Mouse (Mus musculus): ENCODE measurements around the gene Prkcb. TPM values are rescaled to one million over a fixed set of nuclear protein-coding genes. Genes with fewer than 3 reads are reported as not detected.

Prkcb gene
- total RNA-seq, 2 experiments from 2014 or later: 17.5 to 26.8 TPM

DNA sequence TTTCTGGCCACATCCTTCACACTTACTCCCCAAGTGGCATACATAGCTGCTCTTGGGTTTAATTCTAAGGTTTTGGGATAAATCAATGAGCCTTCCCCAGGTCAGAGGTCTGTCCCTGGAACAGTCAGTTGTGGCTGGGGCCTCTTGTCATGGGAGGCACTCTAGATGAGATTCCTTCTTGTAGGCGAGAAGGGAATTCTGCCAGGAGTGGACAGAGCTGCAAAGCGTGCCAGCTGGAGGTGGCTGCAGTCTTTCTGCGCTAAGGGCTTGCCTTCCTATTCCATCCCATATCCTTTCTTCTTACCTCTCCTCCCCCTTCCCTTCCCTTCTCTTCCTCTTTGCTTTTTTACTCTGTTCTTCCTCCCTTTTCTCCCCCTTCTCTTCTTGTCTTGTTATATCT lies 28.1 kb downstream of the Prkcb start:
- no peak for ATAC-seq (replicated peaks; ENCODE audit: low FRiP score, poor library complexity, severe bottlenecking)

DNA sequence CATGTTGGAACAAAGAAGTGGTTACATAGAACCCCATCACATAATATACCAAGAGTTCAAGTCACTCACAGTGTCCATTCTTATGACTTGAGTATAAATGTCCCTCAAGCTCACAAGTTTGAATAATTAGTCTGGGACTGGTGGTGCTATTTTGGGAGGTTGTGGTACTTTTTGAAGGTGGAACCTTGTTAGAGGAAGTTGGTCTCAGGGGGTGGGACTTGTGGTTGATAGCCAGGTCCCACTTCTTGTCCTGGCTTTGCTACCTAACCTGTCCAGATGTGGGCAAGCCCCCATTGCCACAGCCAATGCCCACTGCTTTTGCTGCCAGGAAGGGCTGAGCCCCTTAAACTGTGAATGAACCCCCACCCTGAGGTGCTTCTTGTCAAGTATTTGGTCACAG lies 28.9 kb downstream of the Prkcb start:
- no peak for ATAC-seq (replicated peaks; ENCODE audit: low FRiP score, poor library complexity, severe bottlenecking)

DNA sequence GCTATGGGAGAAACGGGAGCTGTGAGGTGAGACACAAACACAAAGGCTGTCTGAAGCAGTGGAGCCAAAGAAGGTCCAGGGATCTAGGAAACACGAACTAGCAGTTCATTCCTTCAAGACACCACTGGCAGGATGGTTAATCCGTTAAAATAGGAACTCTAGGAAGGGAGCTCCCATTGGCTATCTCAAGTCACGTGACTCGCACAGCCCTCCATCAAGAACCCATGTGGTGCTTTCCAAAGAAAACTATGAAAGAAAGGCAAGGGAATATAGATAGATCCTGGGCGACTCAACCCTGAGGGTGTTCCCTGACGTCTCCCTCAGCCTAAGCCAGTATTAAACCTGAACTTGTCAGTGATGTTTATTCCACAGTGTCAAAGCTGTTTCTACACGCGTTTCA lies 31.0 kb downstream of the Prkcb start:
- ATAC-seq (replicated peaks; ENCODE audit: low FRiP score, poor library complexity, severe bottlenecking): no peak

DNA sequence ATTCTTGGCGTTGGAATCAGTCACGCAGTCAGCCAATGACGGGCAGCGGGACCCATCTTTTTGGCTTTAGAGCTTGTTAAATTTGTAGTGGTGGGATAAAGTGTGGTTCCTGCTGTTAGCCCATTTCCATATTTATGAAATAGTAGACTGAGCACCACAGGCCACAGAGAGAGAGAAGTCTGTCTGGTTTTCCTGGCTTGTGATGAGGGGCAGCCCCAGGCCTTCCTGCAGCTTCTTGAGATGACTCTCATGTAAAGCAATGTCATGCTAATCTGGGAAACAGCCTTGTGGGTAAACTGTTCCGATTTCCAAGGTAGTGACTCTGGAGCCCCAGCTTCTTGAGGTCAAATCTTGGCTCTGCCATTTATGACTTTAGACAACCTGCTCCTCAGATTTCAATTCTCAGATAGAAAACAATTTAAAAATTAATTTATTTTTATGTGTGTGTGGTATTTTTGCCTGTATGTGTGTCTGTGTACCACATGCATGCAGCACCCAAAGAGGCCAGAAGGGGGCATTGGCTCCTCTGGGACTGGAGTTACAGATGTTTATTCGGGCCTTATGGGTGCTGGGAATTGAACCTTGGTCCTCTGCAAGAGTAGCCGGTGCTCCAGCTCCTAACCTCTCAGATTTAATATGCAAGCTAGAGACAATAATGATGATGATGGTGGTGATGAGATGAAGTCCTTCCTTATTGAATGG lies 32.4 kb downstream of the Prkcb start:
- ATAC-seq (replicated peaks; ENCODE audit: low FRiP score, poor library complexity, severe bottlenecking): no peak

DNA sequence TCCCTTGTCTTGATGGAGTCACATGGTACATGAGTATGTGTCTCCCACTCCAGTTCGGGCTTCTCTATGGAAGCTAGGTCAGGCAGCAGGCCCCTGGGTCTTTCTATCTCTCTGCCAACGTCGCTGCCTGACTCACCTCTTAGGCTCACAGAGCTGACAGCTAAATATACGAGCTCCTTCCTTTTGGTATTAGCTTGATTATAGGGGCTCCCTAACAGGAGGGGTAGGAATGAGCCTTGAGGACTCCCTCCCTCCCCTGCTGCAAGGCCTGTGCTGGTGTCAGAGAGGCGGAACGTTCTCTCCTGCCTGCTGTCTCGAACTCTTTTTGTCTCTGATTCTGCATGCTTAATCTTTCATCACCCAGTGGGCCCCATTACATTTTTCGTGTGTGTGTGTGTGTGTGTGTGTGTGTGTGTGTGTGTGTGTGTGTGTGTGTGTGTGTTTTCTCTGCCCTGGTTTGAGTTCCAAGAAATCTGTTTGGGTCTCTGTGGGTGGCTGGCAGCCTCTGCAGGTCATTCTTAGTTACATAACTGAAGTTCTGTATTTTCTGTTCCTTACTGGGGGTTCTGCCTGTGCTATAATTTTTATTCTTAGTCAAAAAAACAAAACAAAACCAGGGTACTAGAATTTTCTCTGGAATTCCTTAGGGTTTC lies 33.6 kb downstream of the Prkcb start:
- no peak for ATAC-seq (replicated peaks; ENCODE audit: low FRiP score, poor library complexity, severe bottlenecking)

DNA sequence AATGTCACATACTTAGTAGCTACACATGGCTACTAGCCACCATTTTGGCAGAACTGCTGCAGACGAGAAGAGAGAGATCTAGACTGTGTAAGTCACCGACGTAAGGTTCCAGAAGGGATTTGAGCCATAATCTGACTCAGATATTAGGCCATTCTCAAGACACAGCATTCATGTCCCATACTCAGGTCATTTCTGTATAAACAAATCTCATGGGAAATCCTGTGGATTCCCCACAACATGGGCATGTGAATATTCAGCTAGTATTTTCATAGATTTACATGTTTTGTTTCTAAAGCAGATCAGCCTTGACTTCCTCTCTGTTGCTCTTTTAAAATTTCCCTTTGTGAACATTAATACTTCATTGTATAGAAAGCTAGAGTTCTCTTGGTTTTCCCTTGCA lies 39.4 kb downstream of the Prkcb start:
- ATAC-seq (replicated peaks; ENCODE audit: low FRiP score, poor library complexity, severe bottlenecking): no peak

DNA sequence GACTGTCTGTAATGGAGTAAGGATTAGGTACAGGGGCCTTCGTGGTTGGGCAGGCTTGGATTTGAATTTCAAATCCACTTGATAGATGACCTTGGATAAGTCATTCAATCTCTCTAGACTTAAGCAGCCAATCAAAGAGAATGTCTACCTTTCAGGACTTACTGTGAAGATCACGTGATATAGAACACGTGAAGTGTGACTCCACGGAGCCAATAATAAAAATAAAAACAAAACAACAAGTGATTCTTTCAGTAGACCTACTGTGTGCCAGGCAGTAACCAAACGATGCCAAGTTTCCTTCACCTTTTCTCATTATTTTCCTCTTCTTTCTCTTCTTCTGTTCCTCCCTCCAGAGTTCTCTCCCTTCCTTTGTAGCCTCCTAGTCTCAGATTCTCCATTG lies 39.9 kb downstream of the Prkcb start:
- no peak for ATAC-seq (replicated peaks; ENCODE audit: low FRiP score, poor library complexity, severe bottlenecking)

DNA sequence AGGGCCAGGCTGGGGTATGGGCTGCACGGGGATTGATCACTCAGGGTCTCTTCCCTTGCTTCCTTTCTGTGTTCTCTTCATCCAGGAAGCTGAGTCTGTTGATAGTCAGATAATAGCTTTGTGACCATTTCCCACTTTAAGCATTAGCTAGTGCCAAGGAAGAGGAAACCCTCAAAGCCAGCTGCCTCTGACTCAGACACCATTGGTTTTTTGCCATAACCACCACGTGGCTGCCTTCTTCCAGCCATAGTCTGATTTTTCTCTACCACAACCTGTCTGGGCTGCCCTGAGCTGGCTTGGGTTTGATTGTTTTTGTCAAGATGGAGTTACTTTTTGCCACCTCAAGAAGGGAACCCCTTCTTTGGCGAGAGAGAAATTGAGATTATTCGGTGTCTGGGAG lies 41.0 kb downstream of the Prkcb start:
- ATAC-seq (replicated peaks; ENCODE audit: low FRiP score, poor library complexity, severe bottlenecking): no peak

DNA sequence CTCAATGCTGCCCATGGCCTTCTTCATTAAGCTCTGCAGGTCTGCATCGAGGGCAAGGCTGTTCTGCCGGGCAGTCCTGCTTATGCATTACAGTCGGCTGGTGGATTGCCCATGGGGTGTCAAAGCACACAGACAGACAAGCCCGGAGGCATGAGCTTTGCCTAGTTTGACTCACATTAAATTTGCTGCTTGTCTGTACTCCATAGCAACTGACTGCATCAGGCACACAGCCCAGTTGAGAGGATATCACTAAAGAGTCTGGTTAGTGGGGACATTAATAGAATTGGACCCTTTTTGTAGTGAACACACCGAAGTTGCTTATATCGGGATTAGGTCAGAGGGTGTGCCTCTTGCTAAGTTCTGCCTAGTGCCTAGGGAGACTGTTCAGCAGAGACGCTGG lies 45.1 kb downstream of the Prkcb start:
- ATAC-seq (replicated peaks; ENCODE audit: low FRiP score, poor library complexity, severe bottlenecking): no peak

DNA sequence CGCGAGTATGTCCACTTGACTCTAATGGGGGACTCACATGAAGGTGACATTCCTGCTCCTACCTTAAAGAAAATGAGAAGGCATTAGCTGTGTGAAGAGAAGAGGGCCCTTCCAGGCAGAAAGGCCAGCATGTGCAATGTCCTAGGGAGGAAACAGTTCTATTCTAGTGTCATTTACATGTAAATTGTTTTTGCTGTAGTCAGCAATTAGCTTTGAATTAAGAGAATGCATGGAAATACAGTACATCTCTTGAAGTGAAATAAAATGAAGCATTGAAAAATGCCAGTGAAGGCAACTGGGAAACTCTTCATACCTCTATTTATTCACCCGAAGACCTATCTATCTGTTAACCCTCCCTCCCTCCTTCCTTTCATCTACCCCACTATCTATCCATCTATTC lies 48.8 kb downstream of the Prkcb start:
- ATAC-seq (replicated peaks; ENCODE audit: low FRiP score, poor library complexity, severe bottlenecking): no peak

DNA sequence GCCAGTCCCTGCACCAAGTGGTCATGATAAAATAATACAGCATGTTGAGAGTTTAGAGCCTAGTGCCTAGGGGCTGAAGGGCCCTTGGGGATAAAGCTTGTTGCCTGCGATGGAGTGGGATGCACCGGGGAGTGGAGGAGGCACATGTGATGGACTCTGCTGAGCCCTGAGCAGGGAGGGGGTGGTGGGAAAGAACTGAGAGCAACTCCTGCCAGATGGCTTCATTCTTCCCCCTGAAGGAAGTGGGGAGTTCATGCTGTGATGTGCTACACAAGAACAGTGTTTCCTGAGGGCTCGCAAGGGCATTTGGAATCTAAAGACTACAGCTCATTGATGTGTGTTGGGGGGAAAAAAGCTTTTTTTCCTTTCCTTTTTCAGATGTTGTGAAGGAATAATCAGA lies 49.5 kb downstream of the Prkcb start:
- no peak for ATAC-seq (replicated peaks; ENCODE audit: low FRiP score, poor library complexity, severe bottlenecking)

DNA sequence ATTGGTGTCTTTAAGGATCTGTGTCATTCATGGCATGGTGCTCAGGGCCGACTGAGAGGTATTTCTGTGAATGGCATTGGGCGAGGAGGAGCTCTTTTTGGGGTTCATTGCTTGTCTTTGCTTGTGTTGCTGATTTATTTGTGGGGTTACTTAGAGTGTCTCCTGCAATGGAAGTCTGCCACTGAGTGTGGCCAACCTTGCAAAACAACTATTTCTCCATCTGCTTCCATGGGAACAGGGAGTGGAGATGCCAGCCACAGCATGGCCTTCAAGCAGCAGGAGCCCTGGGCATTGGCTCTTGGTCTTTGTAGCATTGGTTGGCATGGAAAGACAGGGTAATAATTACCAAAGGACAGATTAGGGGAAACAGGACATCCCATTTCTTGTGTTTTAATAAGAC lies 50.9 kb downstream of the Prkcb start:
- ATAC-seq (replicated peaks; ENCODE audit: low FRiP score, poor library complexity, severe bottlenecking): no peak

DNA sequence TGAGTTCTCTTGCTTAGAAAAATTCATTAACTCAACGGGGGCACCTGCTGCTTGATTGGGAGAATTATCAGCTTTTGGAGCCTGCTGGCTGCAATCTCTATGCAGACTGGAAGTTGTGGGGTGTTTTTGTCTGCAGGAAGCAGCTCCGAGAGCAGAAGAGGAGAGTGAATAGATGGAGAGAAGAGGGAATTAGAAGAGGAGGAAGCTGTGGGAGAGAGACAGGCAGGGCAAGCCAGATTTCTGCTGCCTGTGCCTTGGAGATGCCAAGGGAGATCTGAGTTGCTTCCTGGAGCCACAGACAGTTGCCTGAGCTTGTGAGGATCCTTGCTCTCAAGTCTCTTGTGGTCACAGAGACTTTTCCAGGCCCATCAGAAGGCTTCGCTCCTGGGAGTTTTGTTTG lies 53.3 kb downstream of the Prkcb start:
- ATAC-seq (replicated peaks; ENCODE audit: low FRiP score, poor library complexity, severe bottlenecking): no peak

DNA sequence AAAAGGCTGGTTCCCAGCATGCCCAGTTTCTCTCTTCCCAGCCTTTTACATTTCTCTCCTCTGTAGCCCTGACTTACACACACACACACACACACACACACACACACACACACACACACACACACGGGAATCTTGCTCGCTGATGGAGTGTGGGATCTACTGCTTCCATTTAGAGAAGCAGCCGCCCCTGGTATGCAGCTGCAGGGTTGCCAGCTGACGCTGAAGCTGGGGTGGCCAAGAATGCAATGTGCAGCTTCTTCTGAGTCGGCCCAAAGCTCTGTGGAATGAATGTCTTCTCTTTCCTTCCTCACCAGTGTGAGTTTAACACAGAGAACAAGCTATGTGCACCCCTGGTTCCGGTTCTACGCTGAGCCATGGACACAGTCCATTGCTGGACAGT lies 56.1 kb downstream of the Prkcb start:
- ATAC-seq (replicated peaks; ENCODE audit: low FRiP score, poor library complexity, severe bottlenecking): no peak

DNA sequence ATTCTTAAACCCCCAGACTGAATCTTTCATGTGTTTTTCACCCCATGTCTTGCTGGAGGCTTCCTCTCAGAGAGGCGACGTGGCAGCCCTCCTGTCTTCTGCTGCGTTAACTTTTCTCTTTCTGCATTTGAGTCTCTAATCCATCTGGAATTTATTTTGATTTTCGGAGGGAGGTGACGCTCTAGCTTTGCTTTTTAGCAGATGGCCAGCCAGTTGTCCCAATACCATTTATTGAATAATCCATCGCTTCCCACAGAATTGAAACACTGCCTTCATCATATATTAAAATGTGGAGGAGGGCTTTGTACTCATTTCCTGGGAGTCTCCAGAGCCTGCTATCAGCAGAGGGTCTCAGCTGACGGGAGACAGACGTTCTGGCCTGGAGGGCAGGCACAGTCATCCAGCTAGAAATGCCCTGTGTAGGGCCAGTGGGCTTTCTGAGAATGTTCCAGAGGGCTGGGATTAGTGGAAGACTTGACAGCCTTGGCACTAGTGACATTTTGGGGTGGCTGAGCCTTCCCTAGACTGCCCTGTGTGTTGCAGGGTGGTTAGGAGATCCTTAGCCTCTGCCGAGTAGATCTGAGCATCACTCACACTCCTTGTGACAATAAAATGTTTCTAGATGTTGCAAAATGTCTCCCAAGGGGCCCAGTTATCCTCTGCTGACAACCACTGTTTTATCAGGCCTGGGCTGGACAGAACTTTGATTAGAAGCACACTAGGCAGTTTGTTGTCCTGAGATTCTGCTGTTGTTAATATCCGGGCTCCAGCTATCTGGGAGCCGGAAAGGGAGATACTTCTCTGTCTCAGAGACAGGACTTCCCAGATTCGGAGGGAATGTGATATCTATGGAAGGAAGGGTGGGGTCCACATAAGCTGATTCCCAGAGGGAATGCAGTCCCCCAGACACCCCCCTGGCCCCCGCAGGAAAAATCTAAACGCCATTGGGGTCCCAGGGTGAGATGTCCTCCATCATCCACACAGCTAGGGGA lies 58.0 kb downstream of the Prkcb start:
- no peak for ATAC-seq (replicated peaks; ENCODE audit: low FRiP score, poor library complexity, severe bottlenecking)

DNA sequence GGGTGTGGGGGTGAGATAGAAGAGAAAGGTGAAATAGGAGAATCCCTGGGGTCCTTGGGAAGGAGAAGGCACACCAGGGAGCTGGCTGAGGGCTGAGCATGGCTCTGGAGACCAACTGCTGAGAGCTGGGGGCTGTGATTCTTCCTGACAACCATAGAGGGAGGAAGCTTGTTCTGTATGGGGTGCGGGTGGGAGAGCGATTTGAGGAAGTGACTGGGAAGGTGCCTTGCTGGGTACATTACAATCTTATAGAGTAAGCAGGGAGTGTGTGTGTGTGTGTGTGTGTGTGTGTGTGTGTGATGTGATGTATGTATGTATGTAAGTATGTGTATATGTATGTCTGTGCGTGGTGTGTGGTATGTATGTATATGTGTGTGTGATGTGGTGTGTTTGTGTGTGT lies 58.9 kb downstream of the Prkcb start:
- no peak for ATAC-seq (replicated peaks; ENCODE audit: low FRiP score, poor library complexity, severe bottlenecking)

DNA sequence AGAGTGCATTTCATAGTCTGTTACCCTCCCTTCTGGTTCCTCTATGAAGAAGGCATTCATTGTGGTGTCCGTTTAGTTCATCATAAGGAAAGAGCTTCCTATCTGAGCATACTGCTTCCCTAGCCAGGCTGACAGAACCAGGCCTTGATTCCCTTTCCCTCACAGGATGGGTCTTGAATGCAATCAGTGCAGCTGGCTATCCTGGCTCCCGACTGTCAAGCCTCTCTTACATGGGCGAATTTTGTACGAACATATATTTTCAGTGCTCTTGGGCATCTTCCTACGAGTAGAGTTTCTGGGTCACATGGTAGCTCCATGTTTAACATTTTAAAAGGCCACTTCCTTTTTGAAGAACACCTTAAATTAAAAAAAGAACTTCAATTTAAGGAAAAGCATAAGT lies 61.4 kb downstream of the Prkcb start:
- ATAC-seq (replicated peaks; ENCODE audit: low FRiP score, poor library complexity, severe bottlenecking): no peak

DNA sequence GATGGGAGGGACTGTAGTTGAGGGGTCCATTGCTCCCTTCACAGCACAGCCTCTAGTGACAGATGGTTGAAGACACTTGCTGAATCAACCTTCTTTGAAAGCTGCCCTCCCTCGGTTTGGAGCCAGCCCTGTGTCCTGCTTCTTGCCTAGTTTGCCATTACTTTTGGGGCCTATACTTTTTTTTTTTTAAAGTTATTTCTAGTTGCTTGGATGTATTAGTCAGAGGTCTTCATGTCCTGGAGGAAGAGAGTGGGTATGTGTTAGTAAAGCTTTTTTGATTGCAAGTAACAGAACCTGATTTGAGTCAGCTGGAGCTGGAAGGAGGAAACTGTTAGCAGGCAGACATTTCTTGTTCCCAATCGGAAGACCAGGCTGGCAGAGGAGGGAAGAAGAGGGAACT lies 62.2 kb downstream of the Prkcb start:
- no peak for ATAC-seq (replicated peaks; ENCODE audit: low FRiP score, poor library complexity, severe bottlenecking)

DNA sequence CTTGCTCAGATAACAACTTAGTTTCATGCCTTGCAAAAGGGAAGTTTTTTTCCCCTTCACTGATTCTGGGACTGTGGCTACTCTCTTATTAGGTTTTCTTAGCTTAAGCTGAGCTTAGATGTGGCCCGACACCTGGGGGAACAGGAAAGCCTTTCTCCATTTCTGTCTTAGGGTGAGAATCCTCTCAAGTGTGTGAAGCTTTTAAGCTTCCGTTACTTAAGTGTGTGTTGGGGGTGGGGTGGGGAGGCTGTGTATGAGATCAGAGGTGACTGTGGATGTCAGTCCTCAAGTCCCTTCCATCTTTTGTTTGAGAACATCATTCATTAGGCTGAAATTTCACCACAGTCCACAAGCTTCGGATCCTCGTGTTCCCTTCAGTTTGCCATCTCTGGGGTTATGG lies 63.3 kb downstream of the Prkcb start:
- ATAC-seq (replicated peaks; ENCODE audit: low FRiP score, poor library complexity, severe bottlenecking): no peak

DNA sequence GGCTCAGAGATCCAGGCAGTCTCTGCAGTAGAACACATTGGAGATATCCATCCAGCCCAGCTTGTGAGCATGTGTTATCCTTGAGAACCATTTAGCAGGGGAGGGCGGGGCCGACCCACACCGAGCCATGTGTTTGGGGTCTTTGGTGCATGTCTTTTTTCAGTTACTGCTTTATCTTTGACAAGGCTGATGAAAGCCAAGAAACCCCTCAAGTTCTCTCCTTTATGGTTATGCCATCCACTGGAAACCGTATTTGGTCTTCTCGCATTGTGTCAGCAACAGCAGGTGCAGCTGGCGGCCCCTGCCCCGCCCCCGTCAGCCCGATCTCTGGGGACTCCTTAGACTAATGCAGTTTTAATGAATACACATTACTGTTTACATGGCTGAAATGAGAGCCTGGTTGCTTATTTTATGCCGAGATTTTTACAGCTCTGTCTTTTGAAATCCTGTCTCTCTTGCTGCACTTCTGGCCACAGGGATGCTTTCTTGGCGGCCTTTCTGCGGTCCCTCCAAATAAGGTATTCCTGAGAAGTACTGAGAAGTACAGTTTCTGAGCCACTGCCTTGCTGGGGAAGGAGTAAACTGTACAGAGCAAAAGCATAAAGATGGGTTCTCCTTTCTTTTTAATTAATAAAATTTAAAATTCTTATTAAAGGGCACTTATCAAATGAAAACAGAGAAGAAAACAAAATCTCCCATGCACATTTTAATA lies 64.2 kb downstream of the Prkcb start:
- no peak for ATAC-seq (replicated peaks; ENCODE audit: low FRiP score, poor library complexity, severe bottlenecking)
